Comparison of ENCODE assay signal across 8 mouse cellular contexts in genomic region chr12:108179321-108180266, GRCm38 (mm10). TPM values are rescaled to one million over a fixed set of nuclear protein-coding genes. Genes with fewer than 3 reads are reported as not detected.
DNase-seq lines count a peak whose midpoint lies in the region; ATAC-seq and TF ChIP-seq lines count a peak whose summit lies in the region.

Gene Ccnk, plus strand, starts transcription at chr12:108179579.

- POLR2A ChIA-PET in Patski (lab: Charles Lee), result interaction anchor here (0.6 kb wide), 1 partner anchor 34 kb away, joined by 3 read pairs; no protein-coding TSS in a partner anchor

- peaks cover 21% of the 10 kb centered on the region for H3K36me3 ChIP-seq in hindbrain, embryonic 13.5 days

- WGBS in hindbrain, embryonic 13.5 days, result under 1% methylated on average over 81 of the region's 82 CpGs

- TF ChIP-seq CTCF in Patski (IDR thresholded peaks at IDR 0.05), result no peak

- H3K27me3 ChIP-seq in Patski, result no peaks in the 10 kb centered on the region
- H3K27me3 ChIP-seq in hindbrain, embryonic 13.5 days, result no peaks in the 10 kb centered on the region

- H3K9ac ChIP-seq in hindbrain, embryonic 13.5 days, result peak within 1 kb of the TSS; percentile 96

- DNase-seq in Patski (ENCODE audit: low read depth, low spot score), result peak; percentile 98
- peak; percentile 99 for DNase-seq in cerebellum, postnatal 14 days
- DNase-seq in frontal cortex, postnatal 14 days (ENCODE audit: low spot score in 2 of 2), result peak; percentile 99 to 100
- DNase-seq in layer of hippocampus, postnatal 25 days (ENCODE audit: extremely low spot score in 1 of 2, low spot score in 1 of 2), result peak; percentile 85 to 92
- DNase-seq in lung, postnatal 25 days (ENCODE audit: low spot score), result peak; percentile 100
- DNase-seq in retina, embryonic 14.5 days (ENCODE audit: low spot score), result peak; percentile 99
- peak; percentile 97 for DNase-seq in thymus, postnatal 4 days

- peak within 1 kb of the TSS; percentile 89 for H3K27ac ChIP-seq in hindbrain, embryonic 13.5 days

- H3K4me3 ChIP-seq in hindbrain, embryonic 13.5 days, result peak within 1 kb of the TSS; percentile 100

- in situ Hi-C loops in Patski (cut with MboI; ENCODE audit: low pct_unique_long_range_greater_than_20kb), result no loop called here

- peak within 1 kb of the TSS; percentile 85 for H3K4me2 ChIP-seq in hindbrain, embryonic 13.5 days

- CTCF ChIA-PET in Patski (lab: Charles Lee), result interaction anchor here (1.4 kb wide), 1 partner anchor 13 kb away, joined by 4 read pairs; no protein-coding TSS in a partner anchor

- peak; percentile 96 for ATAC-seq in Patski
- peak; percentile 98 for ATAC-seq in hindbrain, embryonic 13.5 days (ENCODE audit: low FRiP score)

- peaks cover 32% of the 10 kb centered on the region for H3K4me1 ChIP-seq in hindbrain, embryonic 13.5 days (replicated peaks)

- no peaks in the 10 kb centered on the region for H3K9me3 ChIP-seq in hindbrain, embryonic 13.5 days

RNA-seq across cellular contexts. Expression of gene Ccnk, which starts in this region (rescaled TPM):
- 26.0 TPM for polyA plus RNA-seq in Patski (2021)
- polyA plus RNA-seq in hindbrain, embryonic 13.5 days (2015; fragmentation: Nextera tagmentation; extraction: Ambion mirVana), result 3.8 and 4.0 TPM in 2 replicates
- total RNA-seq in layer of hippocampus, postnatal 25 days (2021), result 10 to 100 TPM; 25.6 to 33.7 TPM

Comparison
In these comparisons a context has a peak if more than half of its experiments do, and no peak if none do; other contexts are left out.
1. Peak in every context shown above with its lines: DNase-seq, ATAC-seq, H3K4me3 ChIP-seq and H3K27ac ChIP-seq.